ENCODE assay signal across 22 mouse cellular contexts in the genomic region with DNA sequence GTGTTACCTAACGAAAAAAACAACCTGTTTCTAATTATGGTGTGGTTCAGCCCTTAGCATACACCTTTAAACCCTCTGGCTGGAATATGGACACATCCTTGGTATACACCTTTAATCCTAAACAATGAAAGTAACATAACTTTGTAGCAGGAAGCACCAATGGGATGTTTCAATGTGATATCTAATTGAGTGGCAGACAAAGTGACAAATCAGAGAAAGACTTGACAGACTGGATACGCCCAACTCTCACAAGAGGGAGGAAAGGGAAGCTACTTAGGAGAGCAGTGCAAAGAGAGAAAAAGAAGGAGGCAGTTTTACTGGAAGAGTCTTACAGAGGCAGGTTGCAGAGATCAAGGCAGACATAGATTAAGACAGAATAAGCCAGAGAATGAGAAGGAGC. TPM values are rescaled to one million over a fixed set of nuclear protein-coding genes. Genes with fewer than 3 reads are reported as not detected.
DNase-seq lines count a peak whose midpoint lies in the region; TF ChIP-seq lines count a peak whose summit lies in the region.
"Had no signal": no experiment of that assay in that cellular context is flagged by ENCODE, and none has a peak within 500 bp of the region (broad histone marks: within the 10 kb centered on the region; RNA-seq: fewer than 3 reads in every experiment).

No protein-coding gene starts in this region.

- TF ChIP-seq RAD21 in MEL (IDR thresholded peaks at IDR 0.05; ENCODE audit: low read depth, low read length), result no peak

- DNase-seq in 416B (ENCODE audit: low read depth) (peak; percentile 42), MEL (ENCODE audit: low read depth, low spot score) (peak; percentile 66), ZHBTc4 (ENCODE audit: low read depth, low spot score) (peak; percentile 51)
- no peak for DNase-seq in adrenal gland, postnatal 36 days
- no peak for DNase-seq in heart, postnatal 10 days
- DNase-seq: adrenal gland, adult 2 months; adrenal gland, postnatal 10 days; adrenal gland, postnatal 25 days; B cell, adult 2 months; cerebellum, adult 11 months; cerebellum, adult 18-20 months; cerebellum, adult 8-10 months; cerebellum, adult 9-11 months; cerebellum, postnatal 14 days; cerebellum, postnatal 36 days; embryo, embryonic 11 days had no signal

- intact Hi-C loops in heart, postnatal 10 days (cut with DNase I), result loop anchor here (5.0 kb wide), 1 partner anchor 42 kb away; a partner anchor contains a TSS

- H3K79me2 ChIP-seq in MEL (ENCODE audit: control insufficient read depth, insufficient read depth, low read length, poor library complexity), result no peaks in the 10 kb centered on the region

- TF ChIP-seq CTCF in MEL (IDR thresholded peaks at IDR 0.05 in 2 of 3, conservative IDR thresholded peaks at IDR 0.05 in 1 of 3; ENCODE audit: control insufficient read depth in 1 of 3, insufficient read depth in 1 of 3, low read depth in 2 of 3, low read length in 3 of 3, poor library complexity in 1 of 3, severe bottlenecking in 1 of 3), result no peak

- H3K4me1 ChIP-seq in MEL (ENCODE audit: control insufficient read depth in 1 of 2, insufficient read depth in 2 of 2, low read length in 2 of 2), result peaks cover 0 to 12% of the 10 kb centered on the region in 2 experiments; a peak in 2 of 4 replicates

- no peak for TF ChIP-seq POLR2A in MEL (IDR thresholded peaks at IDR 0.05; ENCODE audit: control insufficient read depth in 1 of 2, insufficient read depth in 1 of 2, low read depth in 1 of 2, low read length in 2 of 2, poor library complexity in 1 of 2)

- H3K9me3 ChIP-seq in MEL (replicated peaks; ENCODE audit: insufficient read depth, low read length), result no peaks in the 10 kb centered on the region
- H3K9me3 ChIP-seq: embryonic facial prominence, embryonic 15.5 days; forebrain, embryonic 10.5 days; forebrain, embryonic 12.5 days; G1E had no signal

- H3K9ac ChIP-seq in MEL (ENCODE audit: control insufficient read depth, low read depth, low read length, poor library complexity, severe bottlenecking), result no peak overlapping the region
- H3K9ac ChIP-seq: embryonic facial prominence, embryonic 13.5 days; embryonic facial prominence, embryonic 15.5 days; forebrain, embryonic 12.5 days had no signal

- H3K4me3 ChIP-seq in MEL (ENCODE audit: control insufficient read depth in 1 of 2, insufficient read depth in 1 of 2, low read depth in 2 of 2, low read length in 2 of 2), result no peak overlapping the region
- H3K4me3 ChIP-seq: embryonic facial prominence, embryonic 13.5 days; embryonic facial prominence, embryonic 15.5 days; erythroblast, embryonic 14.5 days; forebrain, embryonic 10.5 days; forebrain, embryonic 12.5 days had no signal

- TF ChIP-seq EP300 in MEL (IDR thresholded peaks at IDR 0.05; ENCODE audit: low read depth in 1 of 2, low read length in 2 of 2), result no peak

- H3K27ac ChIP-seq in MEL (ENCODE audit: control insufficient read depth, low read depth, low read length), result no peak overlapping the region
- H3K27ac ChIP-seq: embryonic facial prominence, embryonic 13.5 days; embryonic facial prominence, embryonic 15.5 days; forebrain, embryonic 10.5 days; forebrain, embryonic 12.5 days had no signal

- H3K27me3 ChIP-seq in MEL (ENCODE audit: control insufficient read depth in 1 of 2, insufficient read depth in 2 of 2, low read length in 2 of 2), result no peaks in the 10 kb centered on the region
- H3K27me3 ChIP-seq: embryonic facial prominence, embryonic 13.5 days; embryonic facial prominence, embryonic 15.5 days had no signal

- 0 out of 4 replicates have a peak, but pooled peaks cover 0 to 3% of the 10 kb centered on the region in 2 experiments for H3K36me3 ChIP-seq in MEL (ENCODE audit: control insufficient read depth in 1 of 2, insufficient read depth in 2 of 2, low read length in 2 of 2)
- H3K36me3 ChIP-seq: embryonic facial prominence, embryonic 13.5 days; embryonic facial prominence, embryonic 15.5 days; forebrain, embryonic 10.5 days; forebrain, embryonic 12.5 days; G1E had no signal

TF ChIP-seq in MEL, 35 proteins besides CTCF, POLR2A, EP300 and RAD21:
- TF ChIP-seq GATA1 (IDR thresholded peaks at IDR 0.05; ENCODE audit: low read depth, low read length) (peak; percentile 47; the same call in 1 of the 2 replicates), RCOR1 (IDR thresholded peaks at IDR 0.05; ENCODE audit: low read depth, low read length) (no peak)

RNA-seq across cellular contexts. Expression of a gene that starts 8.5 kb away (rescaled TPM):
- total RNA-seq in MEL (2012; rRNA removed), result 31.4 and 45.3 TPM in 2 replicates
- 10 to 100 TPM in 1 of 2 experiments, not detected in 1; 33.5 TPM for polyA plus RNA-seq in MEL (2012; ENCODE audit: insufficient read depth in 1 of 2, insufficient read length in 2 of 2, low read depth in 1 of 2, low replicate concordance in 2 of 2, missing spikeins in 1 of 2)
- total RNA-seq in adrenal gland, postnatal 36 days (2021), result 10 to 100 TPM in 1 of 2 experiments, 1 to 10 TPM in 1; 8.9 to 12.6 TPM
- total RNA-seq in heart, postnatal 10 days (2021), result 1 to 10 TPM; 1.8 to 1.9 TPM

RNA-seq across cellular contexts. Expression of a gene that starts 40.3 kb away (rescaled TPM):
- 388 and 394 TPM in 2 replicates for total RNA-seq in MEL (2012; rRNA removed)
- polyA plus RNA-seq in MEL (2012; ENCODE audit: insufficient read depth in 1 of 2, insufficient read length in 2 of 2, low read depth in 1 of 2, low replicate concordance in 2 of 2, missing spikeins in 1 of 2), result 100 to 1,000 TPM; 128 to 302 TPM
- total RNA-seq in adrenal gland, postnatal 36 days (2021), result 100 to 1,000 TPM; 109 to 141 TPM
- total RNA-seq in heart, postnatal 10 days (2021), result 100 to 1,000 TPM; 164 to 173 TPM

RNA-seq across cellular contexts. Expression of a gene that starts 44.5 kb away (rescaled TPM):
- total RNA-seq in MEL (2012; rRNA removed), result 26.2 and 30.5 TPM in 2 replicates
- 10 to 100 TPM in 1 of 2 experiments, not detected in 1; 34.6 TPM for polyA plus RNA-seq in MEL (2012; ENCODE audit: insufficient read depth in 1 of 2, insufficient read length in 2 of 2, low read depth in 1 of 2, low replicate concordance in 2 of 2, missing spikeins in 1 of 2)
- 10 to 100 TPM; 47.2 to 48.1 TPM for total RNA-seq in adrenal gland, postnatal 36 days (2021)
- 10 to 100 TPM; 15.2 to 16.3 TPM for total RNA-seq in heart, postnatal 10 days (2021)

RNA-seq across cellular contexts. Expression of a gene that starts 59.3 kb away (rescaled TPM):
- 139 and 144 TPM in 2 replicates for total RNA-seq in MEL (2012; rRNA removed)
- 100 to 1,000 TPM in 1 of 2 experiments, not detected in 1; 357 TPM for polyA plus RNA-seq in MEL (2012; ENCODE audit: insufficient read depth in 1 of 2, insufficient read length in 2 of 2, low read depth in 1 of 2, low replicate concordance in 2 of 2, missing spikeins in 1 of 2)
- 10 to 100 TPM; 29.4 to 43.1 TPM for total RNA-seq in adrenal gland, postnatal 36 days (2021)
- 10 to 100 TPM; 43.4 to 49.5 TPM for total RNA-seq in heart, postnatal 10 days (2021)

Comparison
In these comparisons a context has a peak if more than half of its experiments do, and no peak if none do; other contexts are left out.
1. DNase-seq: peak in 416B (single experiment), MEL (single experiment) and ZHBTc4 (single experiment); none in adrenal gland, postnatal 36 days (0 of 2) and heart, postnatal 10 days (0 of 2).